In the genomic region with DNA sequence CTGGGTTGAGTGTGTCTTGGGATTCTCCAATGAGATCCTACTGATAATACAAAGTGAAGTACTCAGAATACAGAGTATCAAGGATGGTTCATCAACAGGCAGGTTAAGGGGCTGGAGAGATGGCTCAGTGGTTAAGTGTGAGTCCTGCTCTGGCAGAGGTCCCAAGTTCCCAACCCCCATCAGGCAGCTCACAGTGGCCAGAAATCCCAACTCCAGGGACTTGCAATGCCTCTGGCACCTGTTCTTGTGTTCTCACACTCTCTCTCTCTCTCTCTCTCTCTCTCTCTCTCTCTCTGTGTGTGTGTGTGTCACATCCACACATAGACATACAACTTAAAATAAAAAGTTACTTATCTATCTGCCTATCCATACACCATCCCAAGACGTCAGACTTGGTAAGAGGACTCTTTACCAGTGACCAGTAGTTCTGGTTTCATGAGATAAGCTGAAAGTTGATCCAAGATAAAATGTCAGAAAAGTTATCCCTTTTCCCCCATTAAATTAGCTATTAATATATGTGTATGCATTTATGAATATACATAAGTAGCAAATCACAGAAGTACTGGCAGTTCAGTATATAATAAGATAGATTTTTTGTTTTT, we compare ENCODE assay signal across 15 mouse cellular contexts. TPM values are rescaled to one million over a fixed set of nuclear protein-coding genes. Genes with fewer than 3 reads are reported as not detected.
DNase-seq lines count a peak whose midpoint lies in the region; ATAC-seq and TF ChIP-seq lines count a peak whose summit lies in the region.
"Had no signal": no experiment of that assay in that cellular context is flagged by ENCODE, and none has a peak within 500 bp of the region (broad histone marks: within the 10 kb centered on the region; RNA-seq: fewer than 3 reads in every experiment).

No protein-coding gene starts in this region.

- no peak for ATAC-seq in megakaryocyte, adult 5-6 weeks (ENCODE audit: poor library complexity, severe bottlenecking)
- ATAC-seq: forebrain, embryonic 14.5 days had no signal

- peak overlapping the region; percentile 89 for H3K27ac ChIP-seq in gastrocnemius, adult 2 months
- H3K27ac ChIP-seq: embryonic facial prominence, embryonic 15.5 days had no signal

- intact Hi-C loops in gastrocnemius, adult 2 months (cut with DNase I) = no loop called here

- no peak for TF ChIP-seq CTCF in gastrocnemius, adult 2 months (IDR thresholded peaks at IDR 0.05)

- DNase-seq in kidney, adult 18-20 months = peak; percentile 36
- DNase-seq in kidney, postnatal 4 days = no peak
- DNase-seq in gastrocnemius, adult 2 months = peak; percentile 70
- peak; percentile 43 to 68 for DNase-seq in kidney, postnatal 25 days
- DNase-seq in lung, postnatal 36 days = peak; percentile 26
- no peak for DNase-seq in layer of hippocampus, postnatal 14 days (ENCODE audit: low spot score in 2 of 2)
- DNase-seq: cerebellum, postnatal 25 days; layer of hippocampus, adult 9-11 months had no signal

- peak overlapping the region; percentile 22 for H3K4me3 ChIP-seq in gastrocnemius, adult 2 months
- H3K4me3 ChIP-seq: embryonic facial prominence, embryonic 15.5 days had no signal

RNA-seq across cellular contexts. Expression of a gene that starts 16.4 kb away (rescaled TPM):
- not detected for total RNA-seq in gastrocnemius, adult 2 months (2021)
- 0.27 TPM in 1 of 2 replicates, not detected in the other for total RNA-seq in megakaryocyte, adult 5-6 weeks (2015)
- not detected in 2 replicates for total RNA-seq in megakaryocyte, adult 5-6 weeks (2017)
- total RNA-seq in layer of hippocampus, postnatal 14 days (2021) = not detected
- total RNA-seq: heart, postnatal 25 days; left cerebral cortex, postnatal 36 days; neutrophil, adult 5-6 weeks had no signal

RNA-seq across cellular contexts. Expression of a gene that starts 17.1 kb away (rescaled TPM):
- total RNA-seq in gastrocnemius, adult 2 months (2021) = 10 to 100 TPM; 47.5 to 53.9 TPM
- 49.8 and 54.2 TPM in 2 replicates for total RNA-seq in megakaryocyte, adult 5-6 weeks (2015)
- 49.2 and 49.9 TPM in 2 replicates for total RNA-seq in megakaryocyte, adult 5-6 weeks (2017)
- total RNA-seq in layer of hippocampus, postnatal 14 days (2021) = 10 to 100 TPM; 43.2 to 48.3 TPM

RNA-seq across cellular contexts. Expression of a gene that starts 21.0 kb away (rescaled TPM):
- total RNA-seq in gastrocnemius, adult 2 months (2021) = under 1 TPM; 0.36 to 0.38 TPM
- total RNA-seq in megakaryocyte, adult 5-6 weeks (2015) = not detected in 2 replicates
- total RNA-seq in megakaryocyte, adult 5-6 weeks (2017) = not detected in 2 replicates
- not detected for total RNA-seq in layer of hippocampus, postnatal 14 days (2021)

RNA-seq across cellular contexts. Expression of a gene that starts 23.8 kb away (rescaled TPM):
- total RNA-seq in gastrocnemius, adult 2 months (2021) = not detected
- total RNA-seq in megakaryocyte, adult 5-6 weeks (2015) = not detected in 2 replicates
- total RNA-seq in megakaryocyte, adult 5-6 weeks (2017) = not detected in 2 replicates
- total RNA-seq in layer of hippocampus, postnatal 14 days (2021) = not detected
- total RNA-seq: granulocyte monocyte progenitor cell, adult 5-6 weeks; heart, postnatal 25 days; left cerebral cortex, postnatal 36 days; neutrophil, adult 5-6 weeks had no signal

RNA-seq across cellular contexts. Expression of a gene that starts 25.1 kb away (rescaled TPM):
- 1 to 10 TPM; 1.7 to 4.2 TPM for total RNA-seq in gastrocnemius, adult 2 months (2021)
- total RNA-seq in megakaryocyte, adult 5-6 weeks (2015) = 0.62 TPM in 1 of 2 replicates, not detected in the other
- total RNA-seq in megakaryocyte, adult 5-6 weeks (2017) = 3.6 TPM in 1 of 2 replicates, not detected in the other
- total RNA-seq in layer of hippocampus, postnatal 14 days (2021) = under 1 TPM; 0.88 to 0.99 TPM
- total RNA-seq: granulocyte monocyte progenitor cell, adult 5-6 weeks; neutrophil, adult 5-6 weeks had no signal

Comparison
In these comparisons a context has a peak if more than half of its experiments do, and no peak if none do; other contexts are left out.
1. DNase-seq: peak in kidney, adult 18-20 months (single experiment), gastrocnemius, adult 2 months (single experiment), kidney, postnatal 25 days (2 of 2) and lung, postnatal 36 days (single experiment); none in kidney, postnatal 4 days (0 of 2) and layer of hippocampus, postnatal 14 days (0 of 2).